Mouse (Mus musculus): ENCODE measurements around the gene Zfp418. TPM values are rescaled to one million over a fixed set of nuclear protein-coding genes. Genes with fewer than 3 reads are reported as not detected.

The Zfp418 gene
- polyA plus RNA-seq (2012; rRNA removed; ENCODE audit: low replicate concordance) = 0.43 and 1.1 TPM in 2 replicates

DNA sequence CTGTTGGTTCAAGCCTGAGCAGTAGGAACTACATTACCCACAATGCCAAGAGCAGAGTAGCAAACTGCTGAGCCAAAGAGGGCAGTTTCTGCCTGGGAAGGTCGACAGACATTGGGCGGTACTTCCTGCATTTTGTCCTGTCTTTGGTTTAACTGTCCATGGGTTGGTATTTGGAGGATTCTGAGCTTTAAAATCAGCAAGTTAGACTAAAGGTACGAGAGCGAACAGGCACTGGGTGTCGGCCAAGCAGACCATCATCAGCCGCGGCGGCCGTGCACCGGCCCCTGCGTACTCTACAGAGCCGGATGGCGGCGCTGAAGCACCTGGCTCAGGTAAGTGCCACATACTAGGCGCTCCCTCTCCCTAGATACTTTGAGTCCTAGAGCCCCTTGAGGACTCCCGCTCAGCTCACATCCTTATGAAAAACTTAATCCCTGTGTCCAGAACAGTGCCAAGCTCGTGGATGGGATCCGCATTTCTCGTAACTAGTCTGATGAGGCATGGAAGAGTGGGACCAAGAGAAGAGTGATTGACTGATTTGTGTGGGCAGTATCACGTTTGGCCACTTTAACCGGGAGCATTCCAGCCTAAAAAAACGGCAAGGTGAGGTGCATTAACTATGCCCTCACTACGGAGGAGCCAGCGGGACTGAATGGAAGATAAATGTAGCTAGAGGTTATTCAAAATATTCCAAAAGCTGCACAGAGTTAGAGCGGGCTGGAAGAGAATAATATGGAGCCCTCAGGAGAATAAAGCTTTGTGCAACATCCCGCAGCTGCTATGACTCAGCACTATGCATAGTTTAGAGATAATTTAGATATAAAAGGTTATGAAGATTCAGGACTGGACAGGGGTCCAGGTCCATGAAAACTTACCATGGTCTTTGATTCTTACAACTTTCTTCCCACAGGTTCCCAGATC is at the start of gene Zfp418:
Zfp418 (plus strand) TSS at position 104 of the 921 bp plus-strand sequence.

DNA sequence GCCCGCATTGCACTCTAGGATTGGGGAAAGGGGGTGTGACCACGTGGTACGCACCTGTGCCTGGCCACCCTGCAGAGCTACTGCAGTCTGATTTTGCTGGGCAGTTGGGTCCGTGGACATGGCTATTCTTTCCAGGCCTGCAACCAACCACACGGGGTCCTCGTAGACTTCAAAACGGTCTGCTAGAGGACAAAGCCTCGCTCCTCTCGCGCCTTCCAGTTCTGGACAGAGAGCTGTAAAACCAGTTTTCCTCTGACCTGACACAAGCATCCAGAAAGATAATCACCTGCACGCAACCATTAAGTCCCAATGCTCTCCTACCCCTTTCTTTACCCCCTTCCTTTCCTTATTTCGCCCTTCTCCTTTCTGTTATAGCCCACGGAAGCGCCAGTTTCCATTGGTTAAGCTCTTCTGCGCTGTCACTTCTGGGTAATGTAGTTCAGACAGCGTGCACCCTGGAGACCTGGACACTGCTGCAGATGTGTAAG is 34.7 kb upstream of the Zfp418 start, which contains the start of gene Zfp773:
Zfp773 (minus strand) TSS at position 377 of the 488 bp plus-strand sequence.

DNA sequence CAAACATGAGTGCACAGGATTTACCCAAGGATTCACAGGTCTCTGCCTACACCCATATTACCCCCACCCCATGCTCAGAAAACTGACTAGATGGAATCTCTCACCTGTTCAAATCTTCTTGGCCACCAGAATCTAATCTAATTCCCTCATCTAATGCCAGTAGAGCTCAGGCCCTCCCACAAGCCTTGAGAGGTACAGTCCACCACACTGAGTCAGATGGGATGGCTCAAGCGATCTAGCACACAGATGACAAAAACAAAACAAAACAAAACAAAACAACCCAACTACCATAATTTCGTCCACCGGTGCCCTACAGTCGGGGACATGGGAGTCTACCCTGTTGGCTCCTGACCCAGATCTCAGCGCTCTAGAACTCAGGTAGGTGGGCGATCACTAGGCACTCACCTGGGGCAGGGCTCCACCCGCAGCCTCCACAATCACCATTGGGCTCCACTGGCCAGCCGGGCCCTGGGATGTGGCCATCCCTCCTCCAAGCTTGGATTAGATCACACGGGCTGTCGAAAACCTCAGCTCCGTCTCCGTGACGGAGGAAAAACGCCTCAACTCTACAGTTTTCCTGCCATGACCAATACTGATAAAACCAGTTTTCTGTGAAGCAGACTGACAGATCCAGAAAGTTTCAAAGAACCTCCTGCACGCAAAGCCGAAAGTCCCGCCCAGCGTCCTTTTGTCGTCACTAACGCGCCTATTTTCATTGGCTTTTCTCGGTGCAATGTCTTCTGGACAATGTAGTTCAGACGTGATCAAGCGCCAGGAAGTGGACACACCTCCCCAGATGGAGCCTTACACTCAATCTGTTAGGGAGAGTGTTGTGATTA is 38.4 kb downstream of the Zfp418 start, which contains the start of gene Zfp772:
Zfp772 (minus strand) TSS at position 686 of the 839 bp plus-strand sequence.

Other genes with a start within 250 kb of the Zfp418 start
- gene Aurkc, start 176.0 kb upstream of the Zfp418 start, polyA plus RNA-seq (2012; rRNA removed; ENCODE audit: low replicate concordance) = not detected in 2 replicates
- 5.3 and 9.4 TPM in 2 replicates for gene Zfp954, start 49.8 kb upstream of the Zfp418 start, polyA plus RNA-seq (2012; rRNA removed; ENCODE audit: low replicate concordance)
- 0.20 and 0.37 TPM in 2 replicates for gene Zfp773, start 34.6 kb upstream of the Zfp418 start, polyA plus RNA-seq (2012; rRNA removed; ENCODE audit: low replicate concordance)
- gene Zfp772, start 38.7 kb downstream of the Zfp418 start, polyA plus RNA-seq (2012; rRNA removed; ENCODE audit: low replicate concordance) = 0.74 and 2.7 TPM in 2 replicates
- gene Vmn2r29, start 76.0 kb downstream of the Zfp418 start, polyA plus RNA-seq (2012; rRNA removed; ENCODE audit: low replicate concordance) = 0.19 and 0.22 TPM in 2 replicates
- 2.2 and 2.3 TPM in 2 replicates for gene Gm45844, start 107.0 kb downstream of the Zfp418 start, polyA plus RNA-seq (2012; rRNA removed; ENCODE audit: low replicate concordance)
- 24.0 and 31.3 TPM in 2 replicates for gene Clcn4, start 129.5 kb downstream of the Zfp418 start, polyA plus RNA-seq (2012; rRNA removed; ENCODE audit: low replicate concordance)
- not detected in 2 replicates for gene Vmn2r30, start 166.3 kb downstream of the Zfp418 start, polyA plus RNA-seq (2012; rRNA removed; ENCODE audit: low replicate concordance)
- gene Gm45783, start 203.2 kb downstream of the Zfp418 start, polyA plus RNA-seq (2012; rRNA removed; ENCODE audit: low replicate concordance) = not detected in 2 replicates
- not detected in 2 replicates for gene Vmn2r31, start 228.4 kb downstream of the Zfp418 start, polyA plus RNA-seq (2012; rRNA removed; ENCODE audit: low replicate concordance)